Mouse (Mus musculus) testis, adult 2 months (tissue): ENCODE data around the gene Elmo1. TPM values are rescaled to one million over a fixed set of nuclear protein-coding genes. Genes with fewer than 3 reads are reported as not detected.

ENCODE experiments used
- H3K27ac ChIP-seq: fragments of 200-500 bp; 2 replicates; pipeline ENCODE4 v1.5.1; 2012; ENCODE audit warnings: low read depth, low read length; ENCODE audit not compliant: control insufficient read depth, insufficient read depth
- H3K27me3 ChIP-seq: fragments of 200-500 bp; 2 replicates; pipeline ENCODE4 v1.6.1; 2012; ENCODE audit warnings: mild to moderate bottlenecking, low read length, moderate library complexity; ENCODE audit not compliant: control insufficient read depth, insufficient read depth
- H3K36me3 ChIP-seq: fragments of 200-500 bp; 2 replicates; pipeline ENCODE4 v1.6.1; 2012; ENCODE audit warnings: mild to moderate bottlenecking, low read length; ENCODE audit not compliant: control insufficient read depth, insufficient read depth
- H3K4me1 ChIP-seq: fragments of 200-500 bp; 2 replicates; pipeline ENCODE4 v1.6.1; 2012; ENCODE audit warnings: low read length; ENCODE audit not compliant: control insufficient read depth, insufficient read depth
- H3K4me3 ChIP-seq: fragments of 200-500 bp; 2 replicates; pipeline ENCODE4 v1.5.1; 2012; ENCODE audit warnings: low read depth, mild to moderate bottlenecking, low read length, moderate library complexity, mixed read lengths; ENCODE audit not compliant: control insufficient read depth
- CTCF ChIP-seq: fragments of 200-500 bp; IDR thresholded peaks from 2 replicates; pipeline ENCODE4 v1.5.1; 2012; ENCODE audit warnings: low read depth, mild to moderate bottlenecking, inconsistent platforms, low read length, moderate library complexity; ENCODE audit not compliant: control insufficient read depth, insufficient read depth, insufficient replicate concordance
- POLR2A ChIP-seq: fragments of 200-500 bp; IDR thresholded peaks from 2 replicates; pipeline ENCODE4 v1.6.1; 2012; ENCODE audit warnings: low read depth, mild to moderate bottlenecking, inconsistent platforms, low read length, moderate library complexity; ENCODE audit not compliant: control insufficient read depth
- polyA plus RNA-seq: library from polyadenylated mRNA; depleted of rRNA; stranded (reverse); fragments of >200 nt; gene quantifications from 2 replicates; pipeline ENCODE4 v1.2.3, GENCODE M21; 2012

Gene Elmo1
- polyA plus RNA-seq, 1 experiment = 17.9 TPM

- Histone ChIP-seq H3K27me3 (no peaks in the 10 kb centered on the region), H3K4me1 (no peaks in the 10 kb centered on the region), H3K4me3 (no peak overlapping the region), H3K36me3 (no peaks in the 10 kb centered on the region), H3K27ac (no peak overlapping the region)
- TF ChIP-seq POLR2A (no peak), CTCF (no peak)
These were observed 364.0 kb downstream of the Elmo1 start for GRCm38 (mm10) chr13:20454357-20454756.

- Histone ChIP-seq H3K27ac (no peak overlapping the region), H3K36me3 (no peaks in the 10 kb centered on the region), H3K4me3 (no peak overlapping the region), H3K27me3 (no peaks in the 10 kb centered on the region), H3K4me1 (no peaks in the 10 kb centered on the region)
- TF ChIP-seq CTCF = no peak
These were observed 369.7 kb downstream of the Elmo1 start for GRCm38 (mm10) chr13:20460096-20460495.

- no peak for TF ChIP-seq CTCF
- no peak for TF ChIP-seq POLR2A
- Histone ChIP-seq H3K36me3 (no peaks in the 10 kb centered on the region), H3K4me1 (no peaks in the 10 kb centered on the region), H3K27me3 (no peaks in the 10 kb centered on the region), H3K27ac (no peak overlapping the region), H3K4me3 (no peak overlapping the region)
These were observed 371.2 kb downstream of the Elmo1 start for GRCm38 (mm10) chr13:20461616-20462015.

GRCm38 (mm10) chr13:20464161-20464560, 373.8 kb downstream of the Elmo1 start:
- no peaks in the 10 kb centered on the region for H3K4me1 ChIP-seq
- TF ChIP-seq CTCF = no peak
- TF ChIP-seq POLR2A = no peak
- H3K27ac ChIP-seq = no peak overlapping the region
- H3K36me3 ChIP-seq = no peaks in the 10 kb centered on the region
- H3K27me3 ChIP-seq = no peaks in the 10 kb centered on the region
- no peak overlapping the region for H3K4me3 ChIP-seq

- no peak for TF ChIP-seq CTCF
- TF ChIP-seq POLR2A = no peak
These were observed 377.0 kb downstream of the Elmo1 start for GRCm38 (mm10) chr13:20467381-20467780.

GRCm38 (mm10) chr13:20471732-20472131, 381.3 kb downstream of the Elmo1 start:
- TF ChIP-seq CTCF (peak; percentile 62; the same call in 1 of the 2 replicates), POLR2A (no peak)
- H3K27ac ChIP-seq = no peak overlapping the region
- no peaks in the 10 kb centered on the region for H3K4me1 ChIP-seq
- no peaks in the 10 kb centered on the region for H3K36me3 ChIP-seq
- no peaks in the 10 kb centered on the region for H3K27me3 ChIP-seq
- H3K4me3 ChIP-seq = no peak overlapping the region

More at GRCm38 (mm10) chr13:20467381-20467780, 377.0 kb downstream of the Elmo1 start:
- Histone ChIP-seq H3K36me3 (no peaks in the 10 kb centered on the region), H3K4me1 (no peaks in the 10 kb centered on the region), H3K4me3 (no peak overlapping the region), H3K27ac (no peak overlapping the region), H3K27me3 (no peaks in the 10 kb centered on the region)

- TF ChIP-seq POLR2A (no peak), CTCF (no peak)
- Histone ChIP-seq H3K27ac (no peak overlapping the region), H3K4me1 (no peaks in the 10 kb centered on the region), H3K36me3 (no peaks in the 10 kb centered on the region), H3K27me3 (no peaks in the 10 kb centered on the region), H3K4me3 (no peak overlapping the region)
These were observed 382.0 kb downstream of the Elmo1 start for GRCm38 (mm10) chr13:20472301-20472831.
